Mouse (Mus musculus) right cerebral cortex, postnatal 14 days (tissue): ENCODE data around the gene Taf15.

ENCODE experiments used
- DNase-seq: peaks from one replicate; pipeline ENCODE4 v3.0.0; 2022

The Taf15 gene

DNA sequence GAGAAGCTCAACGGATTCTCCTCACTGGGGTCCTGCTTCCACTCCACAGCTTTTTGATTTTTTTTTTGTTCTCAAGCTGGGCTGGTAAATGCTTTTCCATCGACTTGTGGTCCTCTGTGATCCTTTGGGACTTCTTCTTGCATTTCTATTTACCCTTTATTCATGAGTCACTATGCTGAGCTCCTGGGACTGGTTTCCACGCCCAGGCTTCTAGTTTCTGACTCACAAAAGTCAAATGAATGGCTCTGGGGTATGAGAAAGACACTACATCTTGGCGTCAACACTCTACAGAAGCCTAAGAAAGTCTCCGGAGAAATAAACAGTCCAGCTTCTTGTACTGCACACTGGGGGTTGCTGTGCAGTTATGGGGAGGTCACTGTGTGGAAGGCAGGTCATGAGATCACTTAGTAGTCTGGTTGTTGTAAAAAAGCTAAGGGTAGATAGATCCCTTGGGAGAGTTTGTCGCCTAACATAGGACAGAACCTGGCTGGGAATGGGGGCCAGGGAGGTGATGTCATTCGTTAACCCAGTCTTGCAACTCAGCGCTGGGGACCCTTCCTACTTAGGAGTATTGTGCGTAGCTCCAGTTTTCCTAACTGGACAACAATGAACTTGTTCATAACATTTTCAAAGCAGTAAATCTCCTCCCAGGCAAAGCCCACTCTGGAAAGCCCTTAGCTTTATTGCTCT is 14.8 kb upstream of the Taf15 start:
- DNase-seq, result no peak

DNA sequence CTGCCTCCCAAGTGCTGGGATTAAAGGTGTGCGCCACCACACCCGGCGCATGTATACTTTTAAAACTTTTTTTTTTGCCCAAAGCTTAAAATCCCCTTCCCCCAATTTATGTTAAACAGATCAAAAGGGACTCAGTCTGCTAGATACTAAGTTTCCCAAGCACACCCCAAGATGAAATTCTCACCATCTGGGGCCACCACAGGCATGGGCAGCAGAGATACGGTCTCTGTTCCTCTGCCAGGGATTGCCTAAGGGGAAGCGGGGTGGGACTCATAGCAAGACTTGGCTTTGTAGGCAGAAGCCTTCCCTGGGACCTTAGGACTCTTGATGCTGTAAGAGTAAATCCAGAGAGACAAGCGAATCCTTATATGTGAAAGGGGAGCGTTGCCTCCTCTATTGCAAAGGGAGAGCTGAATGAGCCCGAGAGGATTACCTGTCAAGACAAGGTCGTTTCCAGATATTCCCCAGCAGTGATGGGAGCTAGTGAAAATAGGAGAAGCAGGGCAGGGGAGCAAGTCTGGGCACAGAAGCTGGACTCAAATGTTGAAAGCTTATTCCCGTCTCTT is 11.3 kb upstream of the Taf15 start:
- DNase-seq, result no peak

DNA sequence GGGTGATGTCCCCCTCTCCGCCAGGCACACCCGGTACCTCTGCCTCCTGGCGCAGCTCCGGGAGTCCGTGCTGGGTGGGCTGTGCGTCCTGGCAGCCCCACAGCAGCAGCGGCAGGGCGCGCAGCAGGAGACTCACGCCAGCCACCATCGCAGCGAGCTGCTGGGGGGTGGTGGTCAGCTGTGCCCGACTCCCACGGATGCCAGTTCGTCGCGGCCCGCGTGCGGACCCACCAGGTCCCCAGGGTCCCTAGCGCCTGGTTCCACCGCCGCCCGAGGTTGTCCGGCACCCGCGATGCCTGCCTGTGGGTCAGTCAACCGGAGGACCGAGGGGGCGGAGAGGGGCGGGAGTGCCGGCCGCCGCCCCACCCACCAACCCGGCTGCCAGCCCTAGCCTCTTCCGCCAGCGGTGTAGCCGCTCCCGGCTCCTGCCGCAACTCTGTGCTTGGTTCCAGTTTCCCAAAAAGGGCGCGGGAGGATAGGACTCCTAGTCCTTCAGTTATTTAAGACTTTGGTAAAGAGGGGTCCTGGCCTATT is 10.1 kb upstream of the Taf15 start, which contains the start of gene Mmp28:
Mmp28 (minus strand) TSS at position 361 of the 534 bp plus-strand sequence.
- DNase-seq, result peak; percentile 44

DNA sequence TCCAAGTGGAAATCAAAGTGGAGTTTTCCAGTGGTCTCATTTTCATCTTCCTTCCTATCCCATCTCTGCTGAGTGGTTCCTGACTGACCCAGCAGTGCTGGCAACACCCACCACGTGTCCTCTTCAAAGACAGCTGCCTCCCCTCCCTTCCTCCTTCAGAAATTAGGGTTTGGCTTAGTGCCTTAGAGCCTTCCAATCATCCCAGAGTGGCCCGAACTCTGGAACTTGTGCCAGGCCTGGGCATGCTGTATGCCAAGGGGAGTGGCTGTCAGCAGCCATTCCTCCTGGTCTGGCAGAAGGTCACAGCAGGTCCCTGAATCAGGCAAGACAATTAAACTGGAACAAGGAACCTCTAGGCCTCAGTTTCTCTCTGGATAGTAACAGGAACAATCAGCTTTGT is 6.9 kb upstream of the Taf15 start:
- no peak for DNase-seq

DNA sequence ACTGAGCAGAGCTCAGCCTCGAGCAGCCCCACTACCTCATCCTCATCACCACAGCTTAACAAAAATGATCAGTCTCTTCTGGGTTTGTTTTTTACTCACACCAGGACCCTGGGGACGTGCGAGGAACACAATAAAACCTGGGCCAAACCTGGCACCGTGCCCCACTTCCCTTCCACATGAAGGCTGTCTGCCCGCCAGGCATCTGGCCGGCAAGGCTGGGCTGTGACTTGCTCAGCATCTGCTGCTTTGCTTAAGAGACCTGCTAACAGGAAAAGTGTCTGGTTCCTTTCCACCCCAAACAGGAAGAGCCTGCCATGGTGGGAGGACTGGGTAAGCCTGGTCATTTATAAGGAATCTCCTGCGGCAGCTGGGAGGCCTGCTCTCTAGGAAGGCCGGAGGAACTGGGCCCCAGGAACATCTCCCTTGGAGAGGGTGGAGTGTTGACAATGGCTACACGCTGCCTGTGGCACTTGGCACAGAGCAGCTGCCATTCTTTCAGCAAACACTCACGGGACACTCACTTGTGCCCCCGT is 5.7 kb upstream of the Taf15 start:
- DNase-seq, result peak; percentile 70

DNA sequence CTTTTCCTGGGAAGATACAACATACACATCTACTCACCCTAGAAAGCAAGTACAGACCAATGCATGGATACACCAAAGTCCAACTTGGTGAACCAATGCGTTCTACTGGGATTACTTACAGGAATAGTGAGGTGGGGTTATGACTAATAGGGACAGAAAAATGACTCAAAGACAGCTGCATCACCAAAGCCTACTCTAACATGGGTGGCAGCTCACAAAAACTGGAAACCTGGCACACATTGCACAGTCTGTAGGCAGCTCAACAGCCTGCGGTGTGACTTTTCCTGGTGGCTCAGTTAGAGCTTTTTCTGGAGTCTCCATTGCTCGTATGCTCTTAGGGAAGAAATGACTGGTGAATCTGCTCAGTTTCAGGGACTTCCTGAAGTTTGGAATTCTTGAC is 4.1 kb upstream of the Taf15 start:
- DNase-seq, result no peak

DNA sequence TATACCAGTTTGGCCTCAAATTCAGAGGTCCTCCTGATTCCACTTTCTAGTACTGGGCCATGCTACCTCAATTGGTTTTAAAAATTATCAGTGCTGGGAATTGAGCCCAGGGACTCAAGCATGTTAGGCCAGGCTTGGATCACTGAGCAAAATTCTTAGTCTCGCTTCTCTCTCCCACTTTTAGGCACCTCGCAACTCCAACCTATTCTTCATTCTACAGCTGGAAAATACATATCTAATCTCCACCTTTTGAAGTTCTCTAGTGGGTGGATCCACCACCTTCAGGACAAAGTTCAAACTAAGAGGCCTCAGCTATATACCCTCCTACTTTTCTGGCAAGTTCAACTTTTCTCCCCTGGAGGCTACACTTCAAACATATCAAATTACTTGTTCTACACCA is 1.1 kb upstream of the Taf15 start:
- no peak for DNase-seq

DNA sequence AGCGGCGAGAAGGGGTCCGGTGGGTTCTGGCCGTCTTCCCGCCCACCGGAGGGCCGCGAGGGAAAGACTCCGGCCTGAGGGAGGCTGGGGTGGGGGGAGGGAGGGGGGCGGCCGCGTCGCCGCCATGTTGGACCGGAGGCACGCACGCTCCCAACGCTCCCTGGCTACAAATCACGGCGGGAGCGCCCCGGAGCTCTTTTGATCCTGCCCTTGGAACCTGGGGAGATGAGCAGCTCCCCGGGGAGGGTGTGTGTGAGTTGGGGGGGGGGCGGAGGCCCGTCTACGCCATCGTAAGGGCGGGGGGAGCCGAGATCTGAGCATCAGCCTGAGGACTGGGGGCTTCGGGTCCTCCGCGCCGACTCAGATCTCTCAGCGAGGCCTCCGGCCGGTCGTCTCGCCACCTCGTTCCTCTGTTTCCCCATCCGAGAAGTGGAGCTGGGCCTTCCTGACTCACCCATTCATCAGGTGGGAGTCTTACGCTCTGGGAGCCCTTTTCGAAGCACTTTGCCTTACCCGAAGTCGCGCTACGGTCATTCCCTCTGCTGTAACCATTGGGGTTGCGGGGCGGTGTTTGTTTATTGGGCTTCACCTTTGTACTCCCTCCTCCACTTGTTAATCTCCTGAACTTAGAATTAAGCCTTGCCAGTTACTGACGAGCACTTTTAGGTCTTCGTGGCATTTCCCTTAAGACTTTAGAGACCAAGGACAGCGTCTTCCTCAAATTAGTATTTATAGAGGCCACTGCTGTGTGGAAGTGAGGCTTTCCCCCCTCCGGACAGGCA is 540 bp downstream of the Taf15 start:
- DNase-seq, result no peak

DNA sequence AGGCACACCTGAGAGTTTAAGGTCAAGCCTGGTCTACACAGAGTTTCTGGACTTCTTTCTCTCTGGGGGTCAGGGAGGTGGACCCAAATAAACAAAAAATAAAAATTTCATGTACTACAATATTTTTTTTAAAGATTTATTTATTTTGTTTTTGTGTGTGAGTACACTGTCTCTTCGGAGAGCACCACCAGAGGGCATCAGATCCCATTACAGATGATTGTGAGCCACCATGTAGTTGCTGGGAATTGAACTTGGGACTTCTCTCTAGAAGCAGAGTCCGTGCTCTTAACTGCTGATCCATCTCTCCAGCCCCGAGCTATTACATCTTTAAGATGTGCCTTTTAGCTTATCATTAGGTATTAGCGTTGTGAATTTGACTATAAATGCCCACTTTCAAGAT is 18.6 kb downstream of the Taf15 start:
- DNase-seq, result no peak

DNA sequence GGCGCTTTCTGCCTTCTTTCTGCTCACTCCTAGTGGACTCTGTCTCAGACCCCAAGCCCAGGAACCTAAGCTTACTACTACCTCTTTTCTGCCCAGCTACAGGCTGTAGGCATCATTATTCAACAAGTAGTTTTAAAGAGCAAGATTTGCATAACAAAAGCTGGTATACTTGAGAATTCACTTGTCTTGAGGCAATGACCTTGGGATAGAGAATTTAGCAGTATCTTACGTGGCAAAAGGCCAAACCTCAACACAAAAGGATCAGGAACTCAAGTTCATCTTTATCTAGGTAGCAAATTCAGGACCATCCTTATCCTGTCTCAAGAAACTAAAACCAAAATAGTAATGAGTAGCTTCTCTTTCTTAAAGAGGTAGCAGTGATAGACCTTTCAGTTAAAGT is 22.7 kb downstream of the Taf15 start:
- DNase-seq, result no peak

DNA sequence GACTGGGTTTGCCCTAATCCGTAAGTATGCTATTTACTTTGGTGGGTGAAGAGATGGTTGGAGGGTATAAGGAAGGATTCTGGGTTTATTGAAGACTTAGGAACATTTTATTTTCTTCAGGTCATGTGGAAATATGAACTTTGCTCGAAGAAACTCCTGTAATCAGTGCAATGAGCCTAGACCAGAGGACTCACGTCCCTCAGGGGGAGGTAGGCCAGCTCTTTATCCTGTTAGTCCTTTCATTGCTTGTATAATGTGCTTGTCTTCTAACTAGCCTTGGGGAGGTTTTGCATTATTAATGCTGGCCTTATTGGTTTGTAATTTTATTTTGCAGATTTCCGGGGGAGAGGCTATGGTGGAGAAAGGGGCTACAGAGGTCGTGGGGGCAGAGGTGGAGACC is 31.4 kb downstream of the Taf15 start:
- no peak for DNase-seq

DNA sequence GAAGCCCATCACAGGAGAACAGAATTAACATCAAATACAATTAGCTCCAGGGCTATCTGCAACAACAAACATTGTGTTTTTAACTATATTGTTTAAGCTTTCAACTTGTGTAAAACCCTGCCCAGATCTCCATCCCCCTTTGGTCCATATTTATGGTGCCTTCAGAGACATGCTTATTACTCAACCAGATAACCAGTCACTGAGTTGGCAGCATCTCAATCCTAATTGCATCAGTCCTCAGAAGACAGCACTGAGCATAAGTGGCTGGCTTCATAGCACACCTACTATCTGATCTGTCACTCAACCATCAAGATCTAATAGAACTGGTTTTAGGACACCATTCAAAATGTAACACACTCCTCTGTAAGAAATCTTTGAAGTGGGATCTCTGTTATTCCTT is 36.6 kb downstream of the Taf15 start:
- DNase-seq, result no peak

DNA sequence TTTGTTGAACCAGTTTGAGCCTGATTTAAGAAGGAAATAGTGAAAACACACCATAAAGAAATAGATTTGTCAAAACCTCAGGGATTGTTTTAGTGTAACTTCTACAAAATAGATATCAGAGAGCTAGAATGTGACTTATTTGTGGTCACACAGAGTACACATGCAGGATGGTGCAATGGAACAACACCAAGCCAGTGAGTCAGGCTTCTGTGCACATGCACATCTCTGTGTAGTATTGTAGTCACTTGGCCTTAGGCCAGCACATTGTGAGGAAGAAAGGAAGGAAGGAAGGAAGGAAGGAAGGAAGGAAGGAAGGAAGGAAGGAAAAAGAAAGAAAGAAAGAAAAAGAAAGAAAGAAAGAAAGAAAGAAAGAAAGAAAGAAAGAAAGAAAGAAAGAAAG is 44.3 kb downstream of the Taf15 start:
- DNase-seq, result no peak

DNA sequence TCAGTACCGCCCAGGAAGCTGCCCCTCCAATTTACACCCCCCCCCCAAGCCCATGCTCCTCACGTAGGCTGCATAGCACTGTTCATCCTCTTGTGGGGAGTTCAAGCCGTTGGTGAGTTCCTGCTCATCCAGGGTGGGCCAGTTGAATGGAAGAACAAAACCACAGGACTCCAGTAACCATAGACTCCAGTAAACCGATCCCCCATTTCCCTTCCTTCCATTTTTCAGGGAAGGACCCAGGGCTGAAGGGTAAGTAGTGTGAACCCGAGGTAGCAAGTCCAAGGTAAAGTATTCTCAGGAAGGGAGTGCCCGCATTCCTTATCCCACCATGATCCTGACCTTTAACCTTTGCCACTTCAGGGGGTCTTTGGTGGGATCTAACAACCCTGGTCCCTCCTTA is 45.5 kb downstream of the Taf15 start:
- no peak for DNase-seq

DNA sequence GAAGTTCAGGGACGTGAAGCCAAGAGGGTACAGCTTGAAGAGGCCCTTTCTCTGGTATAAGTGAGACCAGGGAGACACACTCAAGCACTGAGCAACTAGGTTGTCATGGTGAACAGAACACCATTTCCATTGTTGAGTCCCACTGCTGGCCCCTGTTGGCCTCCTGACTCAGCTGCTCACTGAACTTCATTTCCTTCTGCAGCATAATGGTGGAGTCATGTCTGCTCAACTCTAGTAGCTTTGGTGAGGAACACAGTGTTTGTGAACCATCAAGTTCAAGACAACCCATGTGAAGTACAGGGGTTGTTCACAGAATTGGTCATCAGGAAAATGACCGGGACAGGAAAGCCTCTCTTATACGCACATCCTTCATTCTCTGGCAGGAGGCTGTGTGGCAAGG is 49.2 kb downstream of the Taf15 start, which contains the start of gene Heatr9:
Heatr9 (minus strand) TSS at position 101 of the 400 bp plus-strand sequence.
- no peak for DNase-seq

DNA sequence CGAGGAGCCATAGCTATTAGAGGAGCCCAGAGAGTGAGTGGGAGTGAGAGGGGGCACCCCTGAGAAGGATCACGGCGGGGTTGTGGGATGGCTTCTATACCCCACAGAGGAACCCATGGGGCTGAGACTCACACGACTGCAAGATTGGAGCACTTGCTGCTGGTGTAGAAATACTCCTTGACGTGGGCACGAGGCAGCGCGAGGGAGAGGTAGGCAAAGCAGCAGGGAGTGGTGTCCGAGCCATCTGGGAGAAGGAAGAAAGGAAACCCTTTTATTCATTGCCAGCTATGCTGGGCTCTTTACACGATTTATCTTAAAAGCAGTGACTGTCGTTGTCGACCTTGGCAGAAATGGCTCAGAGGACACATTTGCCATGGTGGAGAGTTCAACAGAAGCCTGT is 56.1 kb downstream of the Taf15 start:
- peak; percentile 18 for DNase-seq

DNA sequence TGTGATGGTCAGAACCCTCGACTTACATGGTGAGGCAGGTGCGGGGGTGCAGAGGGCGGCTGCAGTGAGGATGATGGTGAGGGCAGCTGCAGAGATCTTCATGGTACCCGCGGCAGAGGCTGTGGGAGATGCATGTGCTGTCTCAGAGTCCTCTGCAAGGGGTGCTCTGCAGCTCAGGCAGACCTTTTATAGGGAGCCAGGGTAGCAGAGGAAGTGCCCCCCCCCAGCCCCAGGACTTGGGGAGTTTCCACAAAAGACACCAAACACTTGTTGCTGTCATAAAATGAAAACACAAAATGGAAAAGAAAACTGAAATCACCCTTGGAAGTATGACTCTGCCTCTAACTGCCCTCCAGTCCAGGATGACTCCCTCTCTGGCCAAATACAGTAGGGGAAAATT is 57.5 kb downstream of the Taf15 start, which contains the start of gene Ccl5:
Ccl5 (minus strand) TSS at position 159 of the 400 bp plus-strand sequence.
- no peak for DNase-seq

DNA sequence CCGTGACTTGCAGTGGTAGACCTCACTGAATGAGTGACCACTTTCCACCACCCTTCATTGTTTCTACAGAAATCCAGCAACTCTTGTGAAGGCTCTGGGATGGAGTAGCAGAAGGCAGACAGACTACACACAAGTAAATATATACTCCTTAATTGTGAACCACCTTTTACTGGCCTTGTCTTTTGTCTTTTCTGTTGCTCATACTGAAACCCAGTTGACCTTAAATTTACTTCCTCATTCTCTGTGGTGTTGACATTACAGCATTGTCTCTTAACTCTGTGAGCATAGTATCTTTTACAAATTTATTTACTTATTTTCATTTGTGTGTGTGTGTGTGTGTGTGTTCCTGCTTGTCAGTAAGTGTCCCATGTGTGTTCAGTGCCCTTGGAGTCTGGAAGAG is 60.3 kb downstream of the Taf15 start:
- no peak for DNase-seq

DNA sequence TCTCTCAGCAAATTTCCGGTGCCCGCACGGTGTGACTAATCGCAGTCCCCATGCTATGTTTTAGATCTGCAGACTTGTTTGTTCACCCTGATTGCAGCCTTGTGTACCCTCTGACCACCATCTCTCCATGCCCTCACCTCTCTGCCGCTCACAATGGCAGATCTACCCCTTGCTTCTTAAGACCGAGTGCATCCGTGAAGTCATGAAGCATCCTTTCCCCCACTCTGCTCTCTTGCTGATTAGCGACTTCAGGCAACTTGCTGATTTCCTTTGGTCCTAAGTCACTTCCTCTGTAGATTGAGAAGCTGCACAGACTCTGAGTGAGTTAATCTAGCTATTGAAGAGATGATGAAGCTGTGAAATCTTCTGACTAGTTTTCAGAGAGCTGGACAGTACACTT is 61.3 kb downstream of the Taf15 start:
- DNase-seq, result no peak

DNA sequence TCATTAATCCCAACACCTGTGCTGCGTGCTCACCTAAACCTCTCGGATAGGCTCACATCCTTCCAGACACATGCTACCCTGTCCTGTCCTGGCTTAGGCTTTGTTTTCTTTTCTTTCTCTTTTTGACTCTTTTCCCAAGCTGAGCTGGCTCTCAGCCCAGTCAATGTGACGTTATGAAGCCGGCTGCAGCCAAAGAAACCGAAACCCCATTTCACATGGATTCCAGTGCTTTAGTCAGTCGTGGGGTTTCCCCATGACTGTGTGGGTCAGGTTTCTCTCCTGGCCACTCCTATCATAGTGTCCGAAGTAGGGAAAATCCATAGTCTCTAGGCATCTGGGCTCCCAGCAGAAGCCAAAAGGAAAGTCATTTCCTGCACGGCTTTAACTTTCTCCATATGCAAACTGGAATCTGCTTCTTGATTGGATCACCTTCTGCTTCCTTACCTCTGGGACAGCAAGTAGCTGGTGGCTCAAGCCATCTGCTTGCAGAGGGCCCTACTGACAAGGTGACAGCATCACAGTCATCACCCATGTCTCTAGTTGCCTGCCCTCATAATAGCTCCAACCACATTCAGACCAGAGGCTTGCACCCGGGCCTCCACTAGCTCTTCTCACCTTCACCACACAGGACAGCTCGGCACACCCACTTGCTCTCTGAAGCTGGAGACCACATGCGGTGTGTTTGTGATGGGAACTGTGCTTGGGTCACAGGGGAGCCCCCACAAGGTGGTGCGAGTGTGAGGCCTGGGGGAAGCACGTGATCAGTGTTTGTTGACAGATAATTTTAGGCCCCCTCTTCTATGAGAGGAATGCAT is 61.9 kb downstream of the Taf15 start:
- peak; percentile 73 for DNase-seq

DNA sequence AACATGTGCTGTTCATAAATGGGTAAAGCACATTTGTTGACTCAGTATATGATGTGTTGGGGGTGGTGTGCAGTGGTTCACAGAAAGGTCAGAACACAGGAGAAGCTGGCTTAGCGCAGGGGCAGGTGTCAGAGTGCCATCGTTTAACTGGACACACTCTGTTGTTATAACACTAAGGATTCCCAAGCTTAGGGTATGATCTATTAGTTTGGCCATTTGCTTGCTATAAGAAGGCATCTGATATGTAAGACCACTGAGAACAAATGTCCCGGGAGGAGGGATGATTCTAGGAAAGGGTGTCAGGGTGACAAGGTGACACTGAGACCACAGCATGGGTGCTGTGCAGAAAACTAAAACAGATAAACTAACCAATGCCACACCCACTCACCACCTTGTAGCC is 63.9 kb downstream of the Taf15 start:
- no peak for DNase-seq

DNA sequence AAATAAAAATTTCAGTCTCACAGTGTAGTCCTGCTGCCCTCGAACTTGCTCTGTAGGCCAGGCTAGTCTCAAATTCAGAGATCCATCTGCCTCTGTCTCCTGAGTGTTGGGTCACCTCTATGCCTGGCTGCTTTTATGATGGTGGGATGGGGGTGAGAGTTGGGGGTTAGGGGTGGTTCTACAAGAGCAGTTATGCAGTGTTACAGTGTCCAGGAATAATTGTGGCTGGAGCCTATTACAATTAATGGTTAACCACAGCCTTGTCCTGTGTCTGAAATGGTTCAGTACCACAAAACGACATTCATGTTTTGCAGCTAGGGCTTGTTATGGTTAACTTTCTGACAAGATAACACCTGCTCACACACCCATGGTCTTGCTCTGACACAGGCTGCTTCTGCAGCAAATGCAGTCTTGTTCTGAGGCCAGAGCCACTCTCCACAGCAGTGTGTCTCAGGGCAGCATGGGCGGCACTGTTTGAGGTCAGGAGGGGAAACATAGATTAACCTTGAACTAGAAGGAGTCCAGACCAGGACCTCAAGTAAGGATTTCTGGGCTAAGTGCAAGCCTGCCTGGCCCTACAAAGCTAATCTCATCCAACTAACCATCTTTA is 65.9 kb downstream of the Taf15 start:
- DNase-seq, result no peak
